Mouse (Mus musculus): ENCODE measurements around the gene Serpinb7.

Gene Serpinb7

GRCm38 (mm10) chr1:107445352-107445751, 45.9 kb downstream of the Serpinb7 start:
- in situ Hi-C loops (cut with MboI; ENCODE audit: low pct_unique_long_range_greater_than_20kb in 1 of 2, low sequenced_read_pairs in 2 of 2, unreplicated experiment in 1 of 2), result no loop called here

DNA sequence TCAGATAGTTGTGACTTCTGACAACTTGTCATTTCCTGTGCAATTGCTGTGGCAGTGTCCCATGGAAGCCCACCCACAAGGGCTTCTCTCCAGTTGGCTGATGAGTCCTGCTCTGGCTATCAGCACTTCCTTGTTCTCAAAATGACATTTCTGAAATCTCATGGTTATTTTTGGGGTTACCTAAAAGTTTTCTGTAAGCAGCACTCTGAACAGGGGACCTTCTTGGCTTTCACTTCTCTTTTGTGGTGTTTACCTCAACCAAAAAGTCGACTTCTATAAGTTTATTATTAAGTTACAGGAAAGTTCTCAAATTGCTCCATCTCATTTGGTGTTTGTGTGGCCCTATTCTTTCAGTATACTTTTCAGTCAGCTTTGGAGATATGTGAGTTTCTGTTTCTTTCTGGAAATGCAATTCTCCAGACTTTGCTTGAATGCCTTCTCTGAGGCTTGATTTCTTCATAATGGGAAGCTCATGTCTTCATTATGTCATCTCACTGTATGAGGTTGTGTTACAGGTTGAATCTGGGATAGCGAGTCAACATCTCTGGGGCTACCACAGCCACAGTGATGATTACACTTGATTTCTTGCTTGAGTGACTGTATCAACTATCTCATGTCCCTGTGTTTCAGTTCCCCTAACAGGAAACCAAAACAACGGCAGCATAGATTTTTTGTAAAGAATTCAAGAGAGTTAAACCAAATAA, 47.9 kb downstream of the Serpinb7 start:
- in situ Hi-C loops (cut with MboI; ENCODE audit: low pct_unique_long_range_greater_than_20kb in 1 of 2, low sequenced_read_pairs in 2 of 2, unreplicated experiment in 1 of 2), result no loop called here

DNA sequence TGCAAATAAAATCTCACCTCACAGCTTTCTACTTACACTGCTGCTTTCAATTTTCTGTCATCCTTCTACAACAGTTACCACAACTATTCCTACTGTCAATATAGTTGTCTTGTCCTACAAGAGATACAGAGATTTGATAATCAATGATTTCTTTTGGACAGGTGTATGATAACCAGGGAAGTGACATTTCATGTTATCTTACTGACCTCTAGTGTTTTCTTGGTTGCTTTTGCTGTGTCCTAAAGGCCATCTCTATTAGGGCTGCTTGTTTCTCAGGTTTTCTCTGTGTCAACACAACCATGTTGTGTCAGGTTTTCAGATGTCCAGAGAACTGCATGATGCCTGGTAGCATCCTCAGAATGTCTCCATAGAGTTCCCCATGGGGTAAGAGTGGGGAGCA, 80.5 kb downstream of the Serpinb7 start:
- in situ Hi-C loops (cut with MboI; ENCODE audit: low pct_unique_long_range_greater_than_20kb in 1 of 2, low sequenced_read_pairs in 2 of 2, unreplicated experiment in 1 of 2), result loop anchor here in 1 of 2 experiments (25.0 kb wide), 2 partner anchors 243 to 468 kb away; no protein-coding TSS in a partner anchor

GRCm38 (mm10) chr1:107481452-107481851, 82.0 kb downstream of the Serpinb7 start:
- in situ Hi-C loops (cut with MboI; ENCODE audit: low pct_unique_long_range_greater_than_20kb in 1 of 2, low sequenced_read_pairs in 2 of 2, unreplicated experiment in 1 of 2), result loop anchor here in 1 of 2 experiments (25.0 kb wide), 2 partner anchors 244 to 469 kb away; no protein-coding TSS in a partner anchor

DNA sequence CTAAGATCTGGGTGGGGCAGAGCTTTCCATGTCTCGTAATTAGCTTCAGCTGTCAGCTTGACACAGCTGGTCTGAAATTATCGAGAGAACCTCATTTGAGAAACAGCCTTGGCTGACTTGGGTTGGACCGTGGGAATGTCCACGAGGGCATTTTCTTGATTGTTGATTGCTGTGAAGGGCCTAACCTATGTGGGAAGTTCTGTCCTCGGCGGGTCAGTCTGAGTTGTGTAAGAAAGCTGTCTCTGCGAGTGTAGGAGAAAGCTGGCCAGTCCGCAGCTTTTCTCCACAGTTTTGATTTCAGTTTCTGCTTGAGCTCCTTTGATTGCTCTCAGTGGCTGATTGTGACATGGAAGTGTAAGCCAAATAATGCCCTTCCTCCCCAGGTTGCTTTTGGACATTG, 90.1 kb downstream of the Serpinb7 start:
- in situ Hi-C loops (cut with MboI; ENCODE audit: low pct_unique_long_range_greater_than_20kb in 1 of 2, low sequenced_read_pairs in 2 of 2, unreplicated experiment in 1 of 2), result loop anchor here in 1 of 2 experiments (25.0 kb wide), 2 partner anchors 252 to 477 kb away; no protein-coding TSS in a partner anchor

- in situ Hi-C loops (cut with MboI; ENCODE audit: low pct_unique_long_range_greater_than_20kb in 1 of 2, low sequenced_read_pairs in 2 of 2, unreplicated experiment in 1 of 2), result loop anchor here in 1 of 2 experiments (25.0 kb wide), 2 partner anchors 259 to 484 kb away; no protein-coding TSS in a partner anchor
Observed at GRCm38 (mm10) chr1:107496789-107497188, 97.3 kb downstream of the Serpinb7 start.

- in situ Hi-C loops (cut with MboI; ENCODE audit: low pct_unique_long_range_greater_than_20kb in 1 of 2, low sequenced_read_pairs in 2 of 2, unreplicated experiment in 1 of 2), result no loop called here
Observed at GRCm38 (mm10) chr1:107502025-107502424, 102.6 kb downstream of the Serpinb7 start.

Measured in mouse embryonic stem cell (cell line).